Mouse (Mus musculus) retina, adult 2 months (tissue): ENCODE measurements at regions not wholly inside any gene's neighbourhood (a gene's known extent, or its start where the extent isn't known, plus 50 kb on each side); places are given as distances from the start of the nearest gene placed in this dataset.

Experiments used
- DNase-seq: peaks from one replicate; pipeline ENCODE4 v3.0.0-alpha.2; 2012; ENCODE audit warnings: low read depth, low spot score

DNA sequence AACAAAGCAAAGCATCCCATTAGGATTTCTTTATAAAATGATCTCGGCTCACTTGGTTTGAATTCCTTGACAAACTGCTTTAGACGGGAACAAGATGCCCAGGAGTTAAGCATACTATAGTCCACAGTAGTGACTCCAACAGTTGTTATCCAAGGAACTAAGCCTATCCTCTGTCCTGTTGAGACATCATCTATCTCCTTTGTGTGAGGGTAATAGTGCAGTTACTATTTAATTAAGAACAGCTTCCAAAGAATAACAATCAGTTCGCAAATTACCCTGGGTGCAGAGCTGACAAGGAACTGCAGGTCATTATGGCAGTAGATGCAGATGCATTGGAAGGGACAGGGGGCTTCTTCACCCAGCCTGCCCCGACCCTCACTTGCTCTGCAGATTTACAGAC is 115.7 kb upstream of the Slc24a5 start:
- DNase-seq = no peak

DNA sequence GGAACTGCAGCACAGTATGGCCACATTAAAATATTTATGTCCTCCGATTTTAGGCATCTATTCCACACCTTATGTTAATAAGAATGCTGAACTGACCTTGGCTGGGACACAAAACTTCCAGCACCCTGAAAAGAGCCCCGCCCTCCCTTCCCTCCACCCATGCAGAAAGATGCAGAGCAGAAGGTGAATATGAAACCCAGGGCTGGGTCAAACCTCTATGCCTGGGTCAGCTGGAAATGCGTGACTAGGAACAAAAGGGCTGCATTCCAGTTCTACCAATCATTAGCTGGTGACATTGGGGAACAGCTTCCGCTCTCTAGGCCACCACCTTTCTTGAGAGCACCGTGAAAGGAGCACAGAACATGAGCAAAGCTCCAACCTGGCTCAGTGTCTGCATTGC is 114.9 kb upstream of the Slc24a5 start:
- no peak for DNase-seq

DNA sequence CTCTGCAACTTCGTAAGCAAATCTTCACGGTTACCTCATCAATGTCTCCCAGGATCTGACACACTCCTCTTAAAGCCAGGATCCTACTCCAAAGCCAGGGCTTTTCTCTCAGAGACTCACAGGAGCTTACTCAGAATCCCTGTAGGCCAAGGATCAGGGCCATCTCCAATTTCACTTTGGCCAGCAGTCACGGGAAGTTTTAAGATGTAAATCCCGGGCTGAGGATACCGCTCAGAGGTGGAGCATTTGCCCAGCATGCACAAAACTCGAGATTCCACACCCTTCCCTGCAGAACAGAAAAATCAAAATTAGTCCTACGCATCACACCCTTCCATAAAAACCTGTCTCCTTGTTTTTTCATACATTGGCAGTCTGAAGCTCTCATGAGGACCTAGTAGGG is 112.1 kb upstream of the Slc24a5 start:
- DNase-seq = no peak

DNA sequence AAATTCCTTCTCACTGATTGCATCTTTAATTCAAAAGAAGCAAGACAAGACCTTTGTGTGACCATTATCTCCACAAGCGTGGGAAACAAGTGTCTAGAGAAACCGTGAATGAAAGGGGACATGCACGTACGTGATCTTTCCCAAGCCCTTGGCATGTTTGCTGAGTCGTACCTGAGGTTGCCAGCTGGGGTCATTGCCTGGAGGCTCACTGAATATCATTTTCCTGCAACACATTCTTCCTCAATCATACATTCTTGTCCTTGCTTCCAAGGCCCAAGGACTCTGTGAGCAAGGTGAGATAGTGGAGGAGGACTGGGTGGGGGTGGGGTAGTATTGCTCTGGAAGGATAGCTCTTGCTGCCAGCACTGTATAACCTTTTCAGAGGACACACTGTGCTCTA is 108.5 kb upstream of the Slc24a5 start:
- no peak for DNase-seq

DNA sequence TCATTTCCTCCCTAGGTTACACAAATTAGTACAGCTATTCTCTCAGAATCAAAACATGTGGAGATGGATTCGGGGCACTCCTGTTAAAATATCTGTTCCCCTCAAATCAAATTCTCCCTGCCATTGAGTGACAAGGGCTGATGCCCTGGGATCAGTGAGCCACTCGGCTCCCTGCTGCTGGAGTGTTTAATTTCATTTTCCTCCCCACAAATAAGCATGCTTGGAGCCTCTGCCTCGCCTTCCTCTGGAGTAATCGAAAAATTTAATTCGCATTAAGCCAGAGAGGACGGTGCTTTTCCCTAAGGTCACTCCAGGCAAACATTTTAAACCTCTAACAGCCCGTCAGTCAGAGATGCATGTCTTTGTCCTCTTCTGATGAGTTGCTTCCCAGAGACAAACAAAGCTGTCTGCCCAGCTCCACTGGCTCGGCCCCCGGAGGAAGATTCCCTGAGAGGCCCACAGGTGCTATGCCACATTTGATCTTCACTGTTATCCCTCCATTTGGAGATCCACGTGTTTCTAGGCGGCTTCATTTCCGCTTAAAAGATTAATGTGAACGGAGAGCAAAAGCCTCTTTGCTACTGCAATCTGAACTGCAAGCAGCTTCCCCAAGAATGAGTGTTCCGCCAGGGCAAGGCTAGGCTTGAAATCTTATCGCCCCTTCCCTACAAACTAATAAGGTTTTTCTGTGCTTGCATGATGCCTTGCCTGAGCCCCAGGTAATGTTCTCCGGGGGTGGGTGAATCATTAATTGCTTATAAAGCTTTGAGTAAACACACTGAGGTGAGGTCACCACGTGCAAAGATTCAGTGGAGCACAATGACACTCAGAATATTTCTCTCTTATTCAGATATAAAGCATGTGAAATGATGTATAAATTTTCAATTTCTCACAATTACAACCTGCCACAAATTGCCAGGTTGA is 95.8 kb upstream of the Slc24a5 start:
- no peak for DNase-seq

DNA sequence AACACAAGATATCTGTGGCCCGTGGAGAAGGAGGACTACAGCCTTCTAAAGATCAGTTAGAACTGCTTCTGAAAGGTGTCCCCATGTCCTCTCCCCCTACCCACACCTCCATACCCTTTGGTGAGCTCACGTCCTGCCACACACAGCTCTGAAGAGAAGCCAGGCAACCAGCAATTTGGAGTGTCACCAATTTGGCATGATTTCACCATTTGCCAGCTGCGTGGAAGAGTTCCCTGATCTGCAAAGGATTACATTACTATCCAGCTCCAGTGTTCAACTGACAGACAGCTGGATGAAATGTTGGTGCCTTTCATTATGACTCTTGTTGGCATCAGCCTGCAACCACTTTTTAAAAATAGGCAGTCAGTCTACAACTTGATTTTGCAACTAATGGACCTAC is 92.8 kb upstream of the Slc24a5 start:
- DNase-seq = no peak

DNA sequence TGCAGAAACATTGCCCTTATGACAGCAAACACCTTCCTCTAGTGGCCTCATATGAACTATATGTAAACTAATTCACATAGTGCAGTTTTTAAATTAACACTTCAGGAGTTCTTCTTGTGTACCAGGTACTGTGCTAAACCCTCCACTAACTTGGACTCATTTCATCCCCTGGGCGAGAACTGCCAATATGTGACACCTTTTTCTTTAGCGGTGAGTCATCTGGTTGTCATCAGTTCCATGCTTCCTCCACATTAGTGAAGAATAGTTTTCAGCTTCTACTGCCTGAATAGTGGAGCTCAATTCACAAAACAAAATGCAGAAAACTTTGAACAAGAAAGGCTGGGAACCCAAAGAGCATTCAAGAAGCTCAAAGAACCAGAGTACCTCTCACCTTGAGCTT is 76.9 kb upstream of the Slc24a5 start:
- no peak for DNase-seq

DNA sequence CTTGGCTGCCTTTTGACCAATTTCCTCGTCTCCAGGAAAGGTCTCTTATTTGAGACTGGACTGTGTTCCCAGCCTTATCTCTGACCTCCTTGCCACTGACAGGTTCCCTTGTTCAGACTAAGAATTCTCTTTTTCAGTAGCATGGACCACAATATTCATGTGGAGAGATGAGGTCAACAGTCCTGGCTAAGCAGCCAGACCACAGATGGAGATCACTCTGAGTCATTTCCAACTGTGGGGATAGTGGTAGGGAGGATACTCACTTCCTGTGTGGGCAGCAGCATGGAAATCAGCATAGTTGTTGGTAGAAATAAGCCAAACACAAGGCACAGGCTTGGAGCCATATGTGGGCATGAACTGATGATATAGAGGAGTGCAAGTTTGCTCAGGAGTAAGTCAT is 52.9 kb upstream of the Slc24a5 start:
- no peak for DNase-seq

DNA sequence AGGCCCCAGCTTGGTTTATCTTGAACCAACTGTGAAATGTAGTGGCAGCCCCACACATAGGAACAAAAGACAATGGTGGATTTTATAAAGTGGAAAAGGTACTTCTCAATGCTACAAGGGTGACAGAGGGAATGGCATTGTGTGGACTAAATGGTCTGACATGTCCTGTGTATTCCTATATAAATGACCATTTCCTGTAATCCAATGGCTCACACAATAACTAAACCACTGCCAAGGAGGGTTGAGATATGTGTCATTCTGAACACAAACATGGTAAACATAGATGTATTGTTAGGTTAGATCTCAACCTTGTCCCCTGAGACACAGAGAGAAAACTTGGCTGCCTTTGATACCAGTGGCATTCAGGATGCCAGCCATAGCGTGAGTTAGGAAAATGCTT is 51.0 kb upstream of the Slc24a5 start:
- no peak for DNase-seq
